Mouse (Mus musculus) hindlimb bud, embryonic 11.5 days (tissue): ENCODE measurements around the gene Hibadh.
"Not testable (repeated sequence)": the region's sequence is repeated elsewhere in the genome, so short reads cannot be mapped to it uniquely, and the experiment has no call there.

Source experiments
- DNase-seq: peaks from one replicate; pipeline ENCODE4 v3.0.0-alpha.2; 2012; ENCODE audit warnings: low read depth, low spot score; ENCODE audit errors: extremely low spot score

Gene Hibadh

DNA sequence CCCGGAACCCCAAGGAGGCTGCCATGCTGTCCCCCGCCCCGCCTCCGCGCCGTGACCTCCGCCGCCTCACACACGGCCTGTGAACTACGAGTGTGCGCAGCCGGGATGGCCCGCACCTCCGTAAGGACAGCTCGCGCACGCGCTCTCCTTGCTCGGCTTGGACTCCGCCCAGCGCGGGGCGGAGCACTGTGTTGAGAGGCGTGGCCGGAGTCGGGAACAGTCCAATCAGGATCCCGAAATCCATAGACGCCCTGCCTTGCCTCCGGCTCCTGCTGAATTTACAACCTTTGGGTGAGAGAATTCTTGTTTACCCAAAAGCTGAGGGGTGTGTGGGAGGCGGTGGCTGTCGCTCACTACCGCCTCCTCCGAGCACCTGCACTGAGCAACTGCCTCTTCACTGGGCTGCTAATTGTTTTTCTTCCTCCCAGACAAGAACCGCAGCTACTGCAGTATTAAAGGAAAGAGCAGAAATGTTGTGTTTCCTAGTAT is at the start of gene Hibadh:
TSS of gene Hibadh (minus strand) at position 166 of the 489 bp plus-strand sequence.
- peak; percentile 97 for DNase-seq

DNA sequence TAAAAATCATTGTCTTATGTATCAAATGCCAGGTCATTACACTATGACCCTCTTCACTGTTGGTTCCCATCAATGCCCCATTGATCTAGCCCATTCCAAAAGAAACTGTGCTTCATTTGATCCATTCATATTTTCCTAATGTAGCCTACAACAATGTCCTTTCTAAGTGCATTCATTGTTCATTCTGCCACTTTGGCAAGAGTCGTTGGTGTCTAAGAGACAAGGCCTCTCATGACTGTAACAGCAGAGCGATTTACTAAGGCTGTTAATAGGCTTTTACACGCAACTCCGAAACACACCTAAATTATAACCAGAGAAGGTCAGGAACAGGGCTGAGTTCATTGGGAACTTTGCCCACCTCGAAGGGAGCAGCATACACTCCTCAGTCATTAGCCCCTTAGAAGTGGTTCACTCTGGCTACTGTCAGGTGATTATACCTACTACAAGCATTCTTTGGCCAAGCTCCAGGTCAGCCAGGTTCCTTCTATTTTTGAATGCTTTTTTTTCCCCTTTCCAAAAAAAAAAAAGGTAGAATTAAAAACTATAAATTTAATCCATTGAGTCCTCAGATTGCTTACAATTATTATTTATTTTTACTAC is 46.8 kb upstream of the Hibadh start:
- DNase-seq, result no peak

DNA sequence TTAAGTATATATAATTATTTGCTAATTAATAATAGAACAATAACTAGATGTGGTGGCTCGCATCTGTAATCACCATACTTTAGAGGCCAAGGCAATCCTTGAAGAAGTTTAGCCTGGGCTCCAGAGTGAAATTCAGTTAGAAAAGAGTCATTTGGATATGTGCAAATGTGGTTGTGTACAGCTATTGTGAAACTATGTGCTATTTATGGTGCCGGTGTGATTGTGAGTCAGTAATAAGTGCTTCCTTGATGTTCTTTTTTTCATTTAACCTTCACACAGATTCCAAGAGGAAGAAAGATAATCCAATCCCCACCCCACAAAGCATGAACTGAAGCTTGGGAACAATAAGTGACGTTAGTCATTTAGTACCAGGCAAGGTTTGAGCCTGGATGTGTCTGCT is 42.4 kb upstream of the Hibadh start:
- DNase-seq, result no peak

DNA sequence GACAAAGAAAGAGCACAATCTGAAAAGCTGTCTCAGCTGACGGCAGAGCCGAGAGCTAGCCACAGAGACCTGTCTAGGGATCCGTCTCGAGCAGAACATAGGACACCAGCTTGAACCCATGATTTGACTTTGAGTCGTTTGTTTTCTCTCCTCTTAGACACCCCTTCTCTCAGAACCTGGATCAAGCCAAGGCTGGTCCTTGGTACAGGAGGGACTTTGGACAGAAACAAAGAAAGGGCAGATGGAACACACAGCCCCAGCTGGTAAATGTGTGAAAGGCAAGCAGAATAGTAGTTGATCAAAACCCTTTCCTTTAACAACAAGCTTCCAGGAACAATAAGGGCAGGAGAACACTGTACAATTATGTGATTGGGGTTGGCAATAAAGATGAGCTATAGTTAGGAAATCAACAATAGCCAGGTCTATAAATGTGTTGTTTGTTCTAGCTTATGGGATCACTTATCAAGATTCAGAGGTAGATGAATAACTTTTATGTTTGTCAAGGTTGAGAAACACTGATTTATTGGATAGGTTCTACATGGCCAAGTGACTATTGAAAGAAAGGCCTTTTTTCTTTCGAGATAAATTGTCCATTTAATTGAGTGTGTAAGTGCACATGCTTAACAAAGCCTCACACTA is 41.8 kb upstream of the Hibadh start:
- DNase-seq, result no peak

DNA sequence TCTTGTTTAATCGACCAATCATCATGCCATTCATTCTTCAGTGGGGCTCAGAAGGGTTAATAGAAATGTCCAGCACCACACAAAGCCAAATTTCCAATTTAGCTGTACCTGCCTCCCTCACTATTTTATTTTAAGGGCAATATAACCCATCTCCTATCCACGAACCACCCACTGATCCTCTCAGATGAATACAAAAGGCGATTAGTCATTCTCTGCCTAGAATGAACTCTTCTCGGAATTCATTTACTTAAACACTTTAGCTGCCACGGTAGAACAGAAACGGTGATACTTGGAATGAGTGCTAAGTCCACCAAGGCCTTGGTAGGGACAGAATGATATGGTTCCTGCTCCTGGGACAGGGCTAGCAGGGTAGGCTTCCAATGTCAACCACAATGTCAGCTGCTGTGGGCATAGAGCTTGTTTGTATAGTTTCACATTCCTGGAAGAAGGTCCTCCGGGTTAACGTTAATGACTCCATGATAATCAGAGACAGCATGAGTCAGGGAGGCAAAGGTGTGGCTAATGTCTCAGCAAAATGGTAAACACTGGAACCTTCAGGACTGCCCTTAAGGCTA is 40.4 kb upstream of the Hibadh start:
- DNase-seq, result no peak

DNA sequence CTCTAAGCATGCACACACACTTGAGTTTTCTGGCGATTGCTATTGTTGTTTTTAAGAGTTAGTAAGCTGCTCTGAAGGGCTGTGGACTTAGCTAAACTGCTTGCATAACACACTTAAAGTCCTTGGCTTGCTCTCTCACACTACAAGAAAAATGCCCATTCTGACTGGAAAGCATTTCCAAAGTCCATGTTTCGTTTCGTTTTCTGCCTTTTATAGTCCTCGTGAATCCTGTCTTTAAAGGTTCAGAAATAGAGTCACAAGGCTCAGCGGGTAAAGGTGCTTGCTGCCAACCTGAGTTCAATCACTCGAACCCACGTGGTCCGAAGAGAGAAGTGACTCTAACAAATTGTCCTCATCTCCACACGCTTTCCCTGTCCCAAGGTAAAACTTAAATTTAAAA is 39.4 kb upstream of the Hibadh start:
- DNase-seq, result no peak

DNA sequence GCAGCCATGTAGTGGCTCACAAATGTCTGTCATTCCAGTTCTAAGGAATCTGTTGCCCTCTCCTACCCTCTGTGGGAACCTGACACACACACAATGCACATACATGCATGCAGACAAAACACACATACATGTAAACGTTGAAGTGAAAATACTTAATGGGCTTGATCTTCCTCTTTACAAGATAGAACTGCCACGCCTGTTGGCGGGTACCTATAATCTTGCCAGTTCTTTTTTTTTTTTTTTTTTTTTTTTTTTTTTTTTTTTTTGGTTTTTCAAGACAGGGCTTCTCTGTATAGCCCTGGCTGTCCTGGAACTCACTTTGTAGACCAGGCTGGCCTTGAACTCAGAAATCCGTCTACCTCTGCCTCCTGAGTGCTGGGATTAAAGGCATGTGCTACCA is 37.3 kb upstream of the Hibadh start:
- not testable (repeated sequence) for DNase-seq

DNA sequence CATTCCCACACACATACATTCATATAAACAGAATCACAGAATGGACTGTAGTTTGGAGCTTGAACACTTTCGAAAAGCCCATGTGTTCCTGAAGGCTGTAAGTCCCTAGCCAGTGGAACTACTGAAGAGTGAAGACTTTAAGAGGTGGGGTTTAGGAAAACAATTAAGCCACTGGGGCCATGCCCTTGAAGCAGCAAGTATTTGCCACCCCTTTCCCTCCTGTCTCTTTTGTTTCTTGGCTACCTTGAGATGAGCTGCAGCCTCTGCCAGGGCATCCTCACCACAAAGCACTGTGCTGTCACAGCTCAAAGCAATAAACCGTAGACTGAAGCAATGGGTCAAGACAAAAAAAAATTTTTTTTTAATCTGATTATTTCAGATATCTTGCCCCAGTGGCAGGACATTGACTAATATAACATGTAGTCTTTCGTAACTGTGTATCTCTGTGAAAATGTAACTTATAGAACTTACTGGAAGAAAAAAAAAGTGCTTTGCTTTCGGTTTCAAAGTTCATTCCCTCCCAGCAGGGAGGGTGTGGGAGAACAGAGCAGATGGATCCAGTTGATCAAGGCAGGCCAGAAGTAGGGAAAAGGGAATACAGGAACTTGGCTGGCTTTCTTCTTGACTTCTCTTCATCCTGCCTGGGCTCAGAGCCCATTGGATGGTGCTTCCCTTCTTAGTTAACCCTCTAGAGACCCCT is 35.2 kb upstream of the Hibadh start:
- no peak for DNase-seq

DNA sequence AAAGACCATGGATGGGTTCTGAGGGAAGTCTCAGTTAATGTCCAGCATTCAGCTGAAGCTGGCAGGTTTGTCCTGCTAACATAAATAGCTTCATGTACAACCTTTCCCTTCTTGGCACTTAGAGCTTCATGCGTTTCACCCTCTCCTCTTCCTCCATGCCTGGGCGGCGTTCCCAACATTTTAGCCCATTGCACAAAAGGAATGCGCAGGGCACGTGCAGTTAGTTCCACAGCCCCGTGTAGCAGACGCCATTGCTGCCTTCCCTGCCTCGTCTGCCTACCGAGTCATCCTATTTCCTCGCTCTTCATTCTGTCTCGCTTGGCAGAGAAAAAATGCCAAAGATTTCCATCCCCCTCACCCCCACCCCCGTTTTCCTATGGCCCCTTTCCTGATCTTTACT is 34.4 kb upstream of the Hibadh start:
- DNase-seq, result no peak

DNA sequence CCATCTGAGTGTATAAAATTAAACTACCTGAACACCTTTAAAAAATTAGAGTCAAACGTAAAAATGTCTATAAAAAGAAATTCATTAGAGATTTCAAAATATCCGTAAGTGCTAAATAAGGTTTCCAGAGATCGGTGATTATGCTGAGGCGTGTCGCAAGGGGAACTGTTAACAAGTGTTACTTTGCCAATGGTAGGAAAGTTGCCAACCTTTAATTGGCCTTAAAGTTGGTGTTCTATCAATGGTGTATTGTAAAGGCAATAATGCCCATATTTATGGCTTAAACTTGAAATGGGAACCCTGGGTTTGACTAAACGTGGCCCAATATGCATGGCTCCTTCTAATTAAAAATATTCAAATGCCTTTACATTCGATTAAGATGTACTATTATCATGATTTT is 33.5 kb upstream of the Hibadh start:
- DNase-seq, result no peak

DNA sequence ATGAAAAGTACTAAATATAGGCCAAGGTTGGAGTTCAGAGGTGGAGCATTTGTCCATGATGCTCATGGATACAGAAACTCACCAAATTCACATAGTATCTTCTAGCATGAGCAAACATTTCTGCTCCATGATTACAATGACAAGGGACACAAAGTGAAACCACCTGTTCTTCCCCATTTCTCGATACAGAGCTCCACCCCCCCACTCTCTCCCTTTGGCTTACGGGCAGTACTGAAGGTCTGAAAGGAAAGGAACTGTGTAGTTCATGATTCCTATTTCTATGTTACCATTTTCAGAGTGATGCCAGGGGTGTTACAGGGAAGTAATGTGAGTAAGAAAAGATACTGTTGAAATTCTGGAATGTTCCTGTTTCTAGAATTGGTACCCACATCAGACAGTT is 32.4 kb upstream of the Hibadh start:
- DNase-seq, result no peak

DNA sequence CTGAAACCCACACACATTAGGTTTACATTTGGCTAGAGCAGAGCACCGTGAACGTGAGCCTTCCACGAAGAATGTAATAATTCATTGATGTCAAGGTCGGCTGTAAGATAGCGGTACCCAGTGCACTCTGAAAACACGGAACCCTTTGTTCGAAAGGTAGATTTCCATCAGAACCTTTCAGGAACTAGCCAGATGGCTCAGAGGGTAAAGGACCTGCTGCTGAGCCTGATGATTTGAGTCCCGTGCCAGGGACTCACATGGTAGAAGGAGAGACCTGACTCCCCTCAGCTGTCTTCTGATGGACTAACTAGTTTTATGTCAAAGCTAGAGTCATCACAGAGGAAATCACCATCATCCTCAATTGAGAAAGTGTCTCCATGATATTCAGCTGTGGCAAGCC is 31.6 kb upstream of the Hibadh start:
- DNase-seq, result no peak

DNA sequence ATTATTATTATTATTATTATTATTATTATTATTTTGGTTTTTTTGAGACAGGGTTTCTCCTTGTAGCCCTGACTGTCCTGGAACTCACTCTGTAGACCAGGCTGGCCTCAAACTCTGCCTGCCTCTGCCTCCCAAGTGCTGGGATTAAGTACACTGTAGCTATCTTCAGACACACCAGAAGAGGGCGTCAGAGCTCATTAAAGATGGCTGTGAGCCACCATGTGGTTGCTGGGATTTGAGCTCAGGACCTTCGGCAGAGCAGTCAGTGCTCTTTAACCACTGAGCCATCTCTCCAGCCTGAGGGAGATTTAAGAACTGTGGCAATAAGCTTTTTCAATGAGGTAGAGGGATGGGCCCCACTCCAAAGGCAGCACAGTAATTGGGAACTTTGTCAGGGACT is 29.7 kb upstream of the Hibadh start:
- not testable (repeated sequence) for DNase-seq

DNA sequence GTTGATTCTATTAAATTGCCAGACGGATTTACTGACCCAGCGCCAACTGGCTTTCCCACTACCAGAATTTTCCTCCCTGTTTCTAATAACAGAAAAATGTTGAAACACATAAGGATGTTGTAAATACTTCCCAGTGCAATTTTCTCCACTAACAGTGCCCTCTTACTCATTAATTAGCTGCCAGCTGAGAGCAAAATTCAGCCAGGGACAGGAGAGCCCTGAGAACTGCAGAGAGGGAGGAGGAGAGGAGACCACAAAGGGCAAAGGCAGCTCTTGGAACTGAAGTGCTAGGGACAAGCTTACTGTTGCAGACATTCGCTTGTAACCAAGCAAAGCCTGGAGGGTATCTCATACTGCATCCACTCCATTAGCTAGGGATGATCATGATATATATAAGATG is 27.5 kb upstream of the Hibadh start:
- no peak for DNase-seq

DNA sequence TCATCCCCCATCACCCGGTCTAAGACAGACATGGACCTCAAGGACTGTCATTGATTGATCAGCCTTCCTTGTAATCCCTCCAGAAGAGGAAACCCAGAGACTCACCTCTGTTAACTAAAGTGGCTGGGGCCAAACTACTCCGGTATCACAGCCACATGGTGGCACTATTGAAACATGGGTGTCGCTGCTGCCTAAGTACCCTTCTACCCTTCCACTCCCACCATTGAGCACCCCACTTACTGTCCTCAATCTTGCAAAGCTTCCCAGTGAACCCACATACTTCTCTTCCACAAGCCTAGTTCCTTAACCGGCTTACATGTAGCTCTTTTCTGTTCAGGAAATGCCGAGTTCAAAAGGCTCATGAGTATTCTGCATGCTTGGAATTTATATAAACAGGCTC is 22.8 kb upstream of the Hibadh start:
- DNase-seq, result no peak

DNA sequence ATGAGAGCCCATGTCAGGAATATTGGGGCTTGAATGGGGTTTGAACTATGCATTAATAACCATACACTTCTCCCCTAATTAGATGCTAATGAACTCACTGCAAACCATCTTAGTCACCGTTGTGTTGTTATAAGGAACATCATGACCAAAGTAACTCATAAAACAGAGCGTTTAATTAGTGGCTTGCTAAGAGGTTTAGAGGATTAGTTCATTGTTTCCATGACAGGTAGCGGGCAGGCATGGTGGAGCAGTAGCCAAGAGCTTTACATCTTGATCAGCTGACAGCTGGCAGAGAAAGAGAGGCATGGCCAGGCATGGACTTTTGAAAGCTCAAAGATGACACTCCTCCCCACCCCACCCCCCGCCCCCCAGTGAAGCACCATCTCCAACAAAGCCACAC is 15.1 kb upstream of the Hibadh start:
- DNase-seq, result no peak

DNA sequence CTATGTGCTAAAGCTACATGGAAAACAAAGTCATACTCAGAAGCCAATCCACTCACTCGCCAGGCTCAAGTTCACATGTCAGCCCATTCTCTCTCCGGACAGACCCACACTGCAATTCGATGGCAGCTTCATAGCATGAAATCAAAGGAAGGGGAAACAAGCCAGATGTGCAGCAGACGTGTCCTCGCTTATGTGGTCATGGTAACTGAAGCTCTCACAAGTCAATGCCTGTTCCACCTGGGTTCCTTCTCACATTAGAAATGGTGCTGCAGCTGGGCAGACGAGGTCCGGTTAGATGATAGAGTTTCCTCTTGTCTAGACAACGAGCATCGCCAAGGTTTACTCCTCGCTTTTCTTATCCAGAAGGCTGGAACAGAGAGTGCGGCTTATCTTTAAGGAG is 8.6 kb upstream of the Hibadh start:
- DNase-seq, result no peak

DNA sequence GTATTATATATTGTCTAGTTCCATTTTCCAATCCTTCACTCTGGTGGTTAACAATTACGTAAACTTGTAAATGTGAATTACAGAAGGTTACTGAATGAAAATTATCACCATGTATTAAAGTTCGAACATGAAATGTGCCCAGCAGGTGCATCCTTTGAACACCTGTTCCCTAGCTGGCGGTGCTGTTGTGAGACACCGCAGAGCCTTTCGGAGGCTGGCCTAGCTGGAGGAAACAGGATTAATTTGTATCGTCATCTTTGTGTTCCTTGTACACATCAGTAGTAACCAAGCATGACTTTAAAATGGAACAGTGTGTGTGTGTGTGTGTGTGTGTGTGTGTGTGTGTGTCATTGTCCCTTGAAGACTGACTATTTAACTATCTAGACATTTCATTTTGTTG is 7.8 kb upstream of the Hibadh start:
- no peak for DNase-seq

DNA sequence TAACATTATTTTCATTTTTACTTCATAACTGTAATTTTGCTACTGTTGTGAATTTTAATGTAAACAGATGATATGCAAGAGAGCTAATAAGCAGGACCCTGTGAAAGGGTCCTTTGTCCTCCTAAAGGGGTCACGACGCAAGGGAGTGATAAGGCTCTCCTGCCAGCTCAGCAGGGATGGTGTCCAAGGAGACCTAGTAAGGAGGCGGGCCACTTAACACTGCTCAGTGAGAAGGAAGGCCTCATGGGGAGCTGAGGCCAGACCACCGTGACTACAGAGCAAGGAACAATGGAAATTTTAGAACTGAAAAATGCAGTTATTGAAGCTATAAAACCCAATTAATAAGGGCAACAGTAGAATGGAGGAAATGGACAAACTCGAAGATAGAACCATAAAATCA is 5.7 kb upstream of the Hibadh start:
- DNase-seq, result no peak

DNA sequence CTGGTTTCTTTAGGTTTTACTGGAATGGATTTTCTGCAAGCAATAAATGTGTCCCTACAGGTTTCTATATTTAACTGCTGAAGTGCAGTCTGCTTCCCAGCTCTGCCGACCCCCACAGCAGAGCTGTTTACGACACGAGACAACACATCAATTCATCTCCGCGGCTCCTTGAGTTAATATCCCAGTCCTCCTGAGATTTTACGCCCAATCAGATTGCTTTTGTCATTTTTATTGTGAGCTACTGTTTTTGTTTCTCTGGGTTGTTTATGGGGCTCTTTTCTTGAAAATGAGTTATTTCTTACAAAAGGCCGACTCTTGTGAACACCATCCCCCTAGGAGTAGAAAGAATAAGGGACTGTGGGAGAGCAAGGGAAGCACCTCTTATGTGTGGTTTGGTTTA is 2.0 kb upstream of the Hibadh start:
- peak; percentile 72 for DNase-seq

DNA sequence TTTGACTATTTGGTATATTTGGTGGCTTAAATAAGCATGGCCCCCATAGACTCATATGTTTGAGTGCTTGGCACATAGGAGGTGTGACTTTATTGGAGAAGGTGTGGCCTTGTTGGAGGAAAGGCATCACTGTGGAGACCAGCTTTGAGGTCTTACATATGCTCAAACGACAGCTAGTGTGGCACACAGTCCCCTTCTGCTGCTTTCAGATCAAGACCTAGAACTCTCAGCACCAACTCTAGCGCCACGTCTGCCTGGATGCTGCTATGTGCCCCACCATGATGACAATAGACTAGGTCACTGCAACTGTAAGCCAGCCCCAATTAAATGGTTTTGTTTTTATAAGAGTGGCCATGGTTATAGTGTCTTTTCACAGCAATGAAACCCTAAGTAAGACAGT is 887 bp upstream of the Hibadh start:
- no peak for DNase-seq
